In the genomic region with DNA sequence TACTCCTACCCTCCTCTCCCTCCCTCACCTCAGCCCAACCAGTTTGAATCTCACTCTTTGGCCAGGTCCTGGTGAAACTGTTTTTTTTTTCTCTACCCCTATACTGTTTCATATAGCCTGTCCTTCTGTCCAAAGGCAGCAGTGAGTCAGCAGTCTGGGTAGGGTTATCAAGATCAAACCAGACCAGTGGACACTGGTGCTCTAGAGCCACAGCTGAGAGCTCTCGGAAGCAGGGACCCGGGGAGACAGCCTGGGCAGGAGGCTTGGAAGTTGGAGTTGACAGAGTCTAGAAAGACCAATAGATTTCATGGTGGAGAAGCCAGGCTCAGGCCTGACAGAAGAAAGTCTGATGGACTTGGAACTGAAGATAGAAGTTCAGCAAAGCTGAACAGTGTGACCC, we compare ENCODE assay signal across 1 mouse cellular context.
TF ChIP-seq lines count a peak whose summit lies in the region.

No protein-coding gene starts in this region.

TF ChIP-seq in ES-E14, 5 proteins besides CTCF, POLR2A, EP300 and RAD21 (continued from another document):
- TF ChIP-seq CHD2 (IDR thresholded peaks at IDR 0.05; ENCODE audit: low read depth, low read length) = no peak
TF ChIP-seq in ES-E14: peak in this region for 0.
